Mouse (Mus musculus): ENCODE measurements around the gene Nme3. TPM values are rescaled to one million over a fixed set of nuclear protein-coding genes. Genes with fewer than 3 reads are reported as not detected.

Gene Nme3
- 1.0 TPM for polyA plus RNA-seq (2014; fragmentation: Illumina TruSeq; extraction: RNeasy Lipid Tissue Mini Kit (QIAGEN cat#74804); ENCODE audit: low read depth, low replicate concordance)

DNA sequence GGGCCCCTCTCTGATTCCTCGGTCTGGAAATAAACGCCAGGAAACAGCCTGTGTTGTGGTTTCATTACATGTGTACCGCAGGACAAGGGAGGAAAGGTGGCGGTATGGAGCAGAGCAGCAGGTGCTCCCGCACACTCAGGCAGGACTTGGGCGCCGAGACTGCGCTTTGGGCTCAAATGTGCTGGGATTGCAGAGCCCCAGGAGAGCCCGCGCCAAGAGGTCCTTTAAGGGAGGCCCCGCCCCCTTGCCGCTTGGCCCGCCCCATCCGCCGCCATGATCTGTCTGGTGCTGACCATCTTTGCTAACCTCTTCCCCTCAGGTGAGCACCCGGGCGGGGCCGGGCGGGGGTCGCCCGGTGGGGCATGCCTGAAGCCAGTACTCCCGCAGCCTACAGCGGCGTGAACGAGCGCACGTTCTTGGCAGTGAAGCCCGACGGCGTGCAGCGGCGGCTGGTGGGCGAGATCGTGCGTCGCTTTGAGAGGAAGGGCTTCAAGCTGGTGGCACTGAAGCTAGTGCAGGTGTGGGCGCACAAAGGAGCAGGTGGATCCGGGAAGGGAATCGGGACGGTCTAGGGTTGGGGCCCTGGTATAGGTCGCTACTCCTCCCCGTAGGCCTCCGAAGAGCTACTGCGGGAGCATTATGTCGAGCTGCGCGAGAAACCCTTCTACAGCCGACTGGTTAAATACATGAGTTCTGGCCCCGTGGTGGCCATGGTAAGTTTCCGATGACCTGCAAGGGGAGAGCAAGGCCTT is at the start of gene Nme3:
Nme3 (plus strand) TSS at position 260 of the 752 bp plus-strand sequence.

DNA sequence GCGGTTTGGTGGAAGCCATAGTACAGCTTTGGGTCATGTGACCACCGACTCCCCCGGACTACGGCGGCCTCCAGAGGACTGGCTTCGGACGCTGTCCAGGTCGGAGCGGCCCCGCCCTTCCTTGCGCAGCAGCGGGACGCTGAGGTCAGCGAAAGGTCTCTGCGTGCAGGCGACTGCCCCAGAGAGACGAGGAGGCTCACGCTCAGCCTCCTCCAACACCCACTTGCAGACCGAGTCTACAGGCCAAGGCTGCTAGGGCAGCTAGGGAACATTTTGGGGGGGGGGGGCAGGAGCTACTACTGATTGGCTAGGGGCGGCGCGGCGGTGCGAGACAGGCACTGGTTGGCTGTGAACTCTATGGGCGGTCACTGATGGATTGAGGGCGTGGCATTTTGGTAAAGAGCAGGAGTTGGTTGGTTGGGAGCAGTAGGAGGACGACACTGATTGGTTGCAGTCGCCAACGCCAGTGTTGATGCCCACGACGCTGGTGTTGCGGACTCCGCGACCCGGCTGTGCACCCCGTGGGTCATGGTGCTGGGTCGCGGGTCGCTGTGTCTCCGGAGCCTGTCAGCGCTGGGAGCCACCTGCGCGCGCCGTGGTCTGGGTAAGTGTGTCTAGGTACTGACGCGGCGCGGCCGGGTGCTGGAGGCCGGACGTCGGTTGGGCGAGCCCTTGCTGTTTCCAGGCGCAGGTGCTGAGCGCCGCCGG is 46.1 kb upstream of the Nme3 start, which contains the start of gene Fahd1:
Fahd1 (minus strand) TSS at position 300 of the 708 bp plus-strand sequence.

DNA sequence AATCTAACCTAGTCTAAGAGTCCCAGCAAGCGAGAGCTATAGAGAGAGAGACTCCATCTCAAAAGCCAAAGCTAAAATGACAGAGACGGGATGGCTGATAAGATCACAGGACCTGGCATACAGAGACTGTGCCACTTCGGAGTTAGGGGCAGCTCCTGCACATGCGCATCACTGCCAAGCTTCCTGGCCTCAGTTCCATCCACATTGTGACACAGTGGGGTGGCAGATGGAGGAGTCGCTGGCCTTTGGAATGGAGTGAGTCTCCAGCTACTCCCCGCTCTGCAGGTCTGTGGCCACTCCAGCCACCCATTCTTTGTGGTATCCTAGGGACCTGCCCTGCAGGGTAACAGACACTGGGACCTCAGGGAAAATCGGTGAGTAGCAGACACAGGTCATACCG is 30.5 kb upstream of the Nme3 start, which contains the start of gene Igfals:
Igfals (plus strand) TSS at position 222 of the 400 bp plus-strand sequence.

DNA sequence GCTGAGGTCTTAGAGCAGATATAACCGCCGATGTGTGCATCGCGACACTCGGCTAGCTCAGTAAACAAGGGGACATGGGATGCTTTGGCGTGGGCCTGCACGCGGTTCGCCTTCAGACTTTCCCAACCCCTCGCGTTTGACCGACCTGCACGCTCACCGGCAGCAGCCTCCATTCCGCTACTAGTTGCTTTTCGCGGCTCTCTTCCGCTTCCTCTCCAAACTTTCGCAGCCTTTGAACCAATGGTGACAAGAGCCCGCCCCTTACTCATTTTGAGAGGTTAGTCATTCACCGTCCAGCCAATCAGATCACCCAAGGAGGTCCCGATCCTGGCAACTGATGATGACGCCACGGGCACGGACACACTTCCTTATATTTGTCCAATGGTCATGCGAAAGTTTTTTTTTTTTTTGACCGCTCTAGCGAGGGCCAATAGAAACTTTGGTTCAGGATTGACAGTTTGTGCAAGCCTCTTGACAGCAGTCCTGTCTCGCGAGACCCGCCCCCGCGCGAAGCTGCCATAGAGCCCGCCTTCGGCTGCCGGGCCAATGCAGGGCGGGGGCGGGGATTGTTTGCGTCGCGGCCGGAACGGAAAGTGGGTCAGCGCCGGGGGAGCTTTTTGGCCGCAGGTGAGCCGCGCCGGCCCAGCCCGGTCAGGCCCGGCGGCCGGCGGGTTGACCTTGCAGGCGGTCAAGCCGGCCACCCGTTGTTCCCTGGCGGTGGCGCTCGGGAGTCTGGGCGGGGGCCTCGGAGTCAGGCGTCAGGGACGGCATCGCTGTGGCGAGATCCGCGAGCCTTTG is 10.0 kb upstream of the Nme3 start, which contains the start of the genes Nubp2 and Spsb3:
Nubp2 (minus strand) TSS at position 216 of the 798 bp plus-strand sequence.
Spsb3 (plus strand) TSS at position 510 of the 798 bp plus-strand sequence.

DNA sequence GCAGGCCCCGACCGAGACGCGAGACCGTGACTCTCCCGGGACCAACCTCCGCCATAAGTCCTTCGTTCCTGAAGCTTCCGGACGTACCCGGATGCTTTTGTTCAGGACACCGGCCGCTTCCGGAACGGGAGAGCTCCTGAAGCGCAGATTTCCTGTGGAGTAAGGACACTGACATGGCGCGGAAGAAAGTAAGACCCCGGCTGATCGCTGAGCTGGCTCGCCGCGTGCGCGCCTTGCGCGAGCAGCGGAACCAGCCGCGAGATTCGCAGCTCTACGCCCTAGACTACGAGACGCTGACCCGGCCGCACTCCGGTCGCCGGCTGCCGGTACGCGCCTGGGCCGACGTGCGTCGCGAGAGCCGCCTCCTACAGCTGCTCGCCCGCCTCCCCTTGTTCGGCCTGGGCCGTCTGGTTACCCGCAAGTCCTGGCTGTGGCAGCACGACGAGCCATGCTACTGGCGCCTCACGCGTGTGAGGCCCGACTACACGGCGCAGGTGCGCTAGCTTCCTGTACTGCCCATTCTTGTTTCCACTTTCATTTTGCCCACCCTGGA is 1.2 kb upstream of the Nme3 start, which contains the start of the genes Eme2 and Mrps34:
Eme2 (minus strand) TSS at position 93 of the 553 bp plus-strand sequence.
Mrps34 (plus strand) TSS at position 122 of the 553 bp plus-strand sequence.

DNA sequence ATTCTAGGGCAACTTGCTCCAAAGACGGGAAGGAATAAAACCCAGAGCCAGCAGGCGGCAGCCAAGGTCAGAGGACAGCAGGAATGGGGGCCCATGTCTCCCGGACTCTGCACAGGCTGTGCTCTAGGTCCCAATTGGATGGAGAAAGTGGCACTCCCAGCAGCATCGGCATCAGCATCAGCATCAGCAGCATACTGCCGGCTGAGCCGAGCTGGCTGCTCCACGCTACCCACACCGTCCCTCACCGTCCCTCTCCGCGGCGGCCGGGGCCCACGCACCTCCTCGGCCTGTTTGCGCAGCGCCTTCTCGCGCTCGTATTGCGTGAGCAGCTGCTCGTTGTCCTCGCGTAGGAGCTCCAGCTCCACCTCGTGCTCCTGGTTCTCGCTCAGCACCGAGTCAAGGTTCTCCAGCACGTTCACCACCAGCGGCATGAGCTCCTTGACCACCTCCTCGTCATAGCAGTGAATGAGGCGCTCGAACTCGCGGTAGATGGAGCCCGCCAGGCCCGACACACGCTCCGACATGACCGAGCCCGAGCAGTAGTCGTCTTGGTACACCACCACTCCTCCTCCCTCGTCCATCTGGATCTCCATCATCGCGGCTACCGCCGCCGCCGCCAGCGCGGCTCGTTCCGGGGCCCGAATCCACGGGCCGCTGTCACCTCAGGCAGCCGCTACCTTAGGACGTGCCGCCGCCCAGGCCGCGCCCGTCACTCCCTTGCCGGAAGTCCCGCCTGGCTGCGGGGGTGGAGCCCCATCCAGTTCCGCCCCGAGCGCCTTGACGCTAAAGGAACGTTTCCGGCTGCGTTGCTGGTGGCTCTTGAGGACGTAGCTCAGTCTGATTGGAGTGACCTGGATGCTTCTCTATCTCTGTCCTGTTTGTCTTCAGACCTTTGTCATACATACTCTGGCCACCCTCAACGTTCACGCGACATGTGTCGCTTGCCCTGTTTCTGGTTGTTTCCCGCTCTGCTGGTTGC is 40.2 kb downstream of the Nme3 start, which contains the start of gene Mapk8ip3:
Mapk8ip3 (minus strand) TSS at position 719 of the 979 bp plus-strand sequence.

Other genes starting within 250 kb of the Nme3 start
- 6.4 TPM for gene Slc9a3r2, start 246.2 kb upstream of the Nme3 start, polyA plus RNA-seq (2014; fragmentation: Illumina TruSeq; extraction: RNeasy Lipid Tissue Mini Kit (QIAGEN cat#74804); ENCODE audit: low read depth, low replicate concordance)
- not detected for gene Npw, start 238.0 kb upstream of the Nme3 start, polyA plus RNA-seq (2014; fragmentation: Illumina TruSeq; extraction: RNeasy Lipid Tissue Mini Kit (QIAGEN cat#74804); ENCODE audit: low read depth, low replicate concordance)
- 3.1 TPM for gene Zfp598, start 226.8 kb upstream of the Nme3 start, polyA plus RNA-seq (2014; fragmentation: Illumina TruSeq; extraction: RNeasy Lipid Tissue Mini Kit (QIAGEN cat#74804); ENCODE audit: low read depth, low replicate concordance)
- 1.1 TPM for gene Syngr3, start 206.5 kb upstream of the Nme3 start, polyA plus RNA-seq (2014; fragmentation: Illumina TruSeq; extraction: RNeasy Lipid Tissue Mini Kit (QIAGEN cat#74804); ENCODE audit: low read depth, low replicate concordance)
- gene Gfer, start 200.3 kb upstream of the Nme3 start, polyA plus RNA-seq (2014; fragmentation: Illumina TruSeq; extraction: RNeasy Lipid Tissue Mini Kit (QIAGEN cat#74804); ENCODE audit: low read depth, low replicate concordance): 13.7 TPM
- gene Noxo1, start 200.3 kb upstream of the Nme3 start, polyA plus RNA-seq (2014; fragmentation: Illumina TruSeq; extraction: RNeasy Lipid Tissue Mini Kit (QIAGEN cat#74804); ENCODE audit: low read depth, low replicate concordance): 14.0 TPM
- gene Tbl3, start 188.8 kb upstream of the Nme3 start, polyA plus RNA-seq (2014; fragmentation: Illumina TruSeq; extraction: RNeasy Lipid Tissue Mini Kit (QIAGEN cat#74804); ENCODE audit: low read depth, low replicate concordance): not detected
- gene Rnf151, start 178.4 kb upstream of the Nme3 start, polyA plus RNA-seq (2014; fragmentation: Illumina TruSeq; extraction: RNeasy Lipid Tissue Mini Kit (QIAGEN cat#74804); ENCODE audit: low read depth, low replicate concordance): not detected
- 513 TPM for gene Rps2, start 178.4 kb upstream of the Nme3 start, polyA plus RNA-seq (2014; fragmentation: Illumina TruSeq; extraction: RNeasy Lipid Tissue Mini Kit (QIAGEN cat#74804); ENCODE audit: low read depth, low replicate concordance)
- 96.4 TPM for gene Ndufb10, start 172.0 kb upstream of the Nme3 start, polyA plus RNA-seq (2014; fragmentation: Illumina TruSeq; extraction: RNeasy Lipid Tissue Mini Kit (QIAGEN cat#74804); ENCODE audit: low read depth, low replicate concordance)
- not detected for gene Rpl3l, start 168.7 kb upstream of the Nme3 start, polyA plus RNA-seq (2014; fragmentation: Illumina TruSeq; extraction: RNeasy Lipid Tissue Mini Kit (QIAGEN cat#74804); ENCODE audit: low read depth, low replicate concordance)
- gene Msrb1, start 159.9 kb upstream of the Nme3 start, polyA plus RNA-seq (2014; fragmentation: Illumina TruSeq; extraction: RNeasy Lipid Tissue Mini Kit (QIAGEN cat#74804); ENCODE audit: low read depth, low replicate concordance): 5.8 TPM
- gene Hs3st6, start 143.5 kb upstream of the Nme3 start, polyA plus RNA-seq (2014; fragmentation: Illumina TruSeq; extraction: RNeasy Lipid Tissue Mini Kit (QIAGEN cat#74804); ENCODE audit: low read depth, low replicate concordance): not detected
- 0.95 TPM for gene Meiob, start 92.2 kb upstream of the Nme3 start, polyA plus RNA-seq (2014; fragmentation: Illumina TruSeq; extraction: RNeasy Lipid Tissue Mini Kit (QIAGEN cat#74804); ENCODE audit: low read depth, low replicate concordance)
- 10.6 TPM for gene Hagh, start 56.4 kb upstream of the Nme3 start, polyA plus RNA-seq (2014; fragmentation: Illumina TruSeq; extraction: RNeasy Lipid Tissue Mini Kit (QIAGEN cat#74804); ENCODE audit: low read depth, low replicate concordance)
- gene Fahd1, start 46.1 kb upstream of the Nme3 start, polyA plus RNA-seq (2014; fragmentation: Illumina TruSeq; extraction: RNeasy Lipid Tissue Mini Kit (QIAGEN cat#74804); ENCODE audit: low read depth, low replicate concordance): 194 TPM
- not detected for gene Igfals, start 30.5 kb upstream of the Nme3 start, polyA plus RNA-seq (2014; fragmentation: Illumina TruSeq; extraction: RNeasy Lipid Tissue Mini Kit (QIAGEN cat#74804); ENCODE audit: low read depth, low replicate concordance)
- 2.7 TPM for gene Nubp2, start 10.2 kb upstream of the Nme3 start, polyA plus RNA-seq (2014; fragmentation: Illumina TruSeq; extraction: RNeasy Lipid Tissue Mini Kit (QIAGEN cat#74804); ENCODE audit: low read depth, low replicate concordance)
- not detected for gene Spsb3, start 9.9 kb upstream of the Nme3 start, polyA plus RNA-seq (2014; fragmentation: Illumina TruSeq; extraction: RNeasy Lipid Tissue Mini Kit (QIAGEN cat#74804); ENCODE audit: low read depth, low replicate concordance)
- gene Eme2, start 1.4 kb upstream of the Nme3 start, polyA plus RNA-seq (2014; fragmentation: Illumina TruSeq; extraction: RNeasy Lipid Tissue Mini Kit (QIAGEN cat#74804); ENCODE audit: low read depth, low replicate concordance): 2.0 TPM
- 1.8 TPM for gene Mrps34, start 1.4 kb upstream of the Nme3 start, polyA plus RNA-seq (2014; fragmentation: Illumina TruSeq; extraction: RNeasy Lipid Tissue Mini Kit (QIAGEN cat#74804); ENCODE audit: low read depth, low replicate concordance)
- 7.2 TPM for gene Mapk8ip3, start 40.5 kb downstream of the Nme3 start, polyA plus RNA-seq (2014; fragmentation: Illumina TruSeq; extraction: RNeasy Lipid Tissue Mini Kit (QIAGEN cat#74804); ENCODE audit: low read depth, low replicate concordance)
- gene Jpt2, start 64.2 kb downstream of the Nme3 start, polyA plus RNA-seq (2014; fragmentation: Illumina TruSeq; extraction: RNeasy Lipid Tissue Mini Kit (QIAGEN cat#74804); ENCODE audit: low read depth, low replicate concordance): 62.0 TPM
- 12.3 TPM for gene Cramp1l, start 119.3 kb downstream of the Nme3 start, polyA plus RNA-seq (2014; fragmentation: Illumina TruSeq; extraction: RNeasy Lipid Tissue Mini Kit (QIAGEN cat#74804); ENCODE audit: low read depth, low replicate concordance)
- 8.1 TPM for gene Ift140, start 119.6 kb downstream of the Nme3 start, polyA plus RNA-seq (2014; fragmentation: Illumina TruSeq; extraction: RNeasy Lipid Tissue Mini Kit (QIAGEN cat#74804); ENCODE audit: low read depth, low replicate concordance)
- 2.8 TPM for gene Tmem204, start 187.1 kb downstream of the Nme3 start, polyA plus RNA-seq (2014; fragmentation: Illumina TruSeq; extraction: RNeasy Lipid Tissue Mini Kit (QIAGEN cat#74804); ENCODE audit: low read depth, low replicate concordance)
- gene Telo2, start 219.5 kb downstream of the Nme3 start, polyA plus RNA-seq (2014; fragmentation: Illumina TruSeq; extraction: RNeasy Lipid Tissue Mini Kit (QIAGEN cat#74804); ENCODE audit: low read depth, low replicate concordance): 3.0 TPM
- gene Ptx4, start 224.3 kb downstream of the Nme3 start, polyA plus RNA-seq (2014; fragmentation: Illumina TruSeq; extraction: RNeasy Lipid Tissue Mini Kit (QIAGEN cat#74804); ENCODE audit: low read depth, low replicate concordance): not detected
- gene Clcn7, start 236.9 kb downstream of the Nme3 start, polyA plus RNA-seq (2014; fragmentation: Illumina TruSeq; extraction: RNeasy Lipid Tissue Mini Kit (QIAGEN cat#74804); ENCODE audit: low read depth, low replicate concordance): 4.3 TPM

Data from sigmoid colon, adult 10 weeks (tissue).